Mouse (Mus musculus) cerebellum, adult (tissue): ENCODE measurements around the gene Prkab2.

Experiments used
- ATAC-seq: cut with Nextera tagmentation; 2 replicates; pipeline ENCODE4 v1.9.2; 2017; ENCODE audit warnings: mild to moderate bottlenecking, moderate library complexity, mixed read lengths; ENCODE audit not compliant: insufficient number of reproducible peaks, low FRiP score, low TSS enrichment

Prkab2 gene

DNA sequence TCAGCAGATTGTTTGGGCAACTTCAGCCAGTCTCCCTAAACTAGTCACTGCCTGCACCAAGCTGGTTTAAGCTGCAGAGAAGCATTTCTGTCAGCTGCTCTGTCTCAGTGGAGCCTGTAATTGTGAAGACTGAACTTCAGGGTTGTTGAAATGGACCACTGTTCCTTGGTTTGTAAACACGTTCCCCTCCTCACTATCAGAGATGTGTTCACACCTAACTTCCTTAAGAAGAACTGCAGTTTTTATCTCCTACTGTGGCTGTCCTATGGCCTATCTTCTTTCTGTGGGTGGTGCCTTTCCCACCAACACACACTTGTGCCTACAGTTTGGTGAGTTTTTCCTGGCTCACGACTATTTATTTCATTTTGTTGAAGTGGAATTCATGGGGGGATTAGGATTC is 31.3 kb downstream of the Prkab2 start:
- ATAC-seq: no peak

DNA sequence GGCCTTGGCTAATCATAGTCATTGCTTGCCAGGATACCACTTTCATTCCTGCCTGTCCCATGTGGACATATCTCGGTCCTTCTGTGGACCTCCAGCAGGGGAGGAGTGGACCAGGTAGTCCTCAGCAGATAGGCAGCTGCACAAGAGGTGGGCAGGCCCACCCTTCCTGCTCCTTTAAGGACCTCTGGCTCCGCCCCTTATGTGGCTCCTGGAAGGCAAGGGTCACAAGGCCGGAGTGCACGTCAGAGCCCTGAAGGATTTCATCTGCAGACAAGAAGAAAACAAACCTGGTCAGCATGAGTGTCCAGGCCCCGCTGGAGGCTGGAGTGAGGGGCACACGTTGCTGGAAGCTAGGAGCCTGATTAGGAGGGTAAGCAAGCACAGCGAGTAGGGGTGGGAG is 32.6 kb downstream of the Prkab2 start:
- no peak for ATAC-seq

DNA sequence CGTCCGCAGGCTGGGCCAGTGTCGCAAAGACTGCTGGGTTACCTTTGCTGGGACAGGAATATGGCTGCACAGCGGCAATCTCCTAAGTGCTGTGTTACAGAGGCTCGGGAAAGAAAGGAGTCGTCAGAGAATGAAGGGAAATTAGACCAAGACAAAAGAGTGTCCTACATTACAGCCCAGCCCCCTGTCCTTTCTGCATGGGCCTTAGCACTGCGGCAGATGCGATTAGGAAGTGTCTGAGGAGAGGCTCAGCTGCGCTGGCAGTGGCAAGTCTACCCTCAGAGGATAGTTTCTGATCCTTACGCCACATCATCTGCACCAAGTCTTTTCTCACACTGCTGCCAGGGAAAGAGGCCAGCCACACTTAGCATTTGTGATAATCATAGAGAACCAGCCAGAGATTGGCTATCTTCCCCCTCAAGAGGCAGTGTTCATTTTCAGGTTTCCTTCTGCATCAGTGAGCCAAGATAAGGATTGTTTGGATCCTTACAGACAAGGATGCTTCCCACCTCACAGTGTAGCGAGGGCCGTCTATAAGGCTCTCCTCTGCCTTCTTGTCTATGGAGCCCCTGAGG is 33.5 kb downstream of the Prkab2 start:
- no peak for ATAC-seq

DNA sequence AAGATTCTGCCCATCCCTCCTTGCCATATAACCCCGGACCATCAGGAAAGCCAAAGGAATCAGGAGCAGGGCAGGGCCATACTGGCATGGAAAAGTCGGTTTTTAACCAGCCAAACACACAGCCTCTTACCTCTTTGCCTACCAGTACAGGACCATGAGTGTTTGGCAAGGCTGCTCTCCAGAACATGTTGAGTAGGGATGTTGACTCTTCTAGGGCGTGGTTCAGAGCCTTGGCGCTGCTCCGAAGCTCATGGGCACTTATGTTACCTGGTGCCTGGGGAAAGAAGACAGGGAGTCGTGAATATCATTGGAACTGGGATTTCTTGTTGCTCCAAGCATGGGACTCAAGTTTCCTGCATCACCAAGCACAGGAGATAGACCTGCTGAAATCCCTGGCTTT is 35.8 kb downstream of the Prkab2 start:
- no peak for ATAC-seq

DNA sequence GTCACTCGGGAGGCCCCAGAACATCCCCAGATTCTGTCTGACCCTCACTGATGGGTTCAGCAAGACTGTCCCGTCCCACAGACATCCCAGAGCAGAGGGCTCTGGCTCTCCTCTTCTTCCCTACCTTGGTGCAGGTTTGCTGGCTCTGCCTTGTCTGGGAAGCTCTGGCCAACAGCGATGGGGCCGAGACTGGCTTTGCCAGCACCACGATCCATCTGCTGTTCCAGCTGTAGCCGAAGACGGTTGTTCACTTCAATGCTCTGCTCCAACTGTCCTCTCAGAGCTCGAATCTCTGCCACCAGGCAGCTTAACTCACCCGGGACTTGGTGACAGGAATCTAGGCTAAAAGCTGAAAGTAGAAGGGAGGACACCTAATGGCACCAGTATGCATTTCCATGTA is 38.9 kb downstream of the Prkab2 start:
- ATAC-seq: no peak

DNA sequence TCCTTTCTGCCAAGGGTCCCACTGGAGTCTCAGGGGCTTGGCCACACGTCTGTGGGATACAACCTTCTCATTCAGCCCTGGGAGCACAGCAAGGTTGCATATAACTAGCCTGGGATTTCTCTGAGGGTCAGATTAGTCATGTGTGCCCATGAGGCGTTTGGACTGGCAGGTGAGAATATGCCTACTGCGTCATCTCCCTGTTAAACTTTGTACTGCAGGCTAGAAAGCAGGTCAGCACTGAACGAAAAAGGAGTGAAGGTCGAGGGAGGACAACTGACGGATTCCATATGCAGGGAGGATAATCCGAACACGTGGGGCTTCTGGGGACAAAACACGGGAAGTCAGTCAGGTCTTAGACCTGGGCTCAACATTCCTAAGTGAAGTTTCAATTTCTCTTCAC is 39.3 kb downstream of the Prkab2 start:
- no peak for ATAC-seq

DNA sequence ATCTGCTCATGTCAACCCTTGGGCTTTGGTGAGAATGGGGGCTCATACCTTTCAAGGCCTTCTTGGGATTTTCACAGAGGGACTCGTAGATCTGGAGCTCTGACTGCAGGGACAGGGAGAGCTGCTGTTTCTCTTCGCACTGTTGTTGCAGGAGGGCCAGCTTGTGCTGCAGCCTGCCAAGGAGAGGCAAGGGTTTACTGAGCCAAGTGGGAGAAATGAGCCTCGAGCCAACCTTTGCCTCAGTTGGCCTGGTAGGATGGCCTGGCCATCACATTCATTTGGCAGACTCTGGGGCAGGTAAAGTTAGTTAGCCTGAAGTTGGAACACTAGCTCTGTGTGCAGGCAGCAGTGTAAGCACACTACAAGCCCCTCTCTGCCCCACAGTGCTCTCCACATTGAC is 41.1 kb downstream of the Prkab2 start:
- no peak for ATAC-seq

DNA sequence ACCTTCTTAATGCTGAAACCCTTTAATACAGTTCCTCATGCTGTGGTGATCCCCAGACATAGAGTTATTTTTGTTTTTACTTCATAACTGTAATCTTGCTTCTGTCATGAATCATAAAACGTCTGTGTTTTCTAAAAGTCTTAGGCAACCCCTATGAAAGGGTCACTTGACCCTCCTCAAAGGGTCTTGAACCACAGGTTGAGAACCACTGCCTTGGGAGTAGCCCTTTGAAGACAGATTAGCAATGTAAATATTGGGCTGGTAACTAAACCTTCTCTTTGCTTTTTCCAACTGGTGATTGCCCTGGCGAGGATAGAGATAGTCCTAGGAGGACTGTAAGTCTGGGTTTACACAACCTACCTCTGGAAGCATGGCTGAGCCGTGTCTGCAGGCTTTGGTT is 43.2 kb downstream of the Prkab2 start:
- no peak for ATAC-seq

DNA sequence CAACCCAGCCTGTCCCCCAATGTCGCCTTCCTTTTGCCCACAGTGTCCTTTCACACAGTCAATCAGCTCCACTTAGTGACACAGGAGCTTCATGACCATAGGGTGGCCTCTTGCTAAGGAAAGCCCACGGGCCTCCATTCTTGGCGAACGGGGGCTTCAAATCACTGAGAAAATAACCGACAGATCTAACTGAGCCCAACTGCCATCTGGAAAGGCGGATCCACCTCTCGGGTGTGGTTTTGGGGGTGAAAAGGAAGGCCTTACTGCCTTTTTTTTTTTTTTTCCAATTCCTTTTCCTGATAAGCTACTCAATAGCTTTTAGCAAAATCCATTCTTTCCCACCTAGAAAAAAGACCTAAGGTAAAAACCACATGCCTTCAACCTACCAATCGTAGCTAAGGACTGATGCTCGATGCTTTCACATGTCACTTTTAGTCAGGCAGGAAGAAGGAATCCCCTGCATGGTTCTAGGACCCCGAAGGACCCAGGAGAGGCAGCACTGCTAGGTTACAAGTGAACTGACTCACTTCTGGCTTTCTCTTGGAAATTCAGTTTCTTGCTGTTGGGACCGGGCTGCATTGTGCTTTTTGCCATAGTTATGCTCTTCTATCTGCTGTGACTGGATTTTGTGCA is 44.6 kb downstream of the Prkab2 start:
- ATAC-seq: no peak

DNA sequence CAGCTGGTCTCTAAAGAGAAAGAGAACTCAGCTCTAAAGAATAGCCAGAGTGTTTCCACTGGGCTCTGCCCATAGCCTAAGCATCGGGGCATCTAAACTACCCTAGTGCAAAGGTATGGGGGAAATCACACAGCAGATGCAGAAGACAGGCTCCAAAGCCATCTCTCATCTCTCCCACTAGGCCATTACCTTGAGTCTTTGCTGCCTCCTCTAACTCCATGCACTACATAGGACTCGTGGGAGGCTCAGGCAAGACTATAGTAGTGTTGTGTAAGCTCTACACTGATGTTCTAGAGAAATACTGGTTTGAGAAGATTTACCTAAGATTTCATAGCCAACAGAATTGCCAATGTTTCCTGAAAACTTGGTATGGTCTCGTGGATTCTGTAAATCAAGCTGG is 47.5 kb downstream of the Prkab2 start:
- ATAC-seq: no peak

DNA sequence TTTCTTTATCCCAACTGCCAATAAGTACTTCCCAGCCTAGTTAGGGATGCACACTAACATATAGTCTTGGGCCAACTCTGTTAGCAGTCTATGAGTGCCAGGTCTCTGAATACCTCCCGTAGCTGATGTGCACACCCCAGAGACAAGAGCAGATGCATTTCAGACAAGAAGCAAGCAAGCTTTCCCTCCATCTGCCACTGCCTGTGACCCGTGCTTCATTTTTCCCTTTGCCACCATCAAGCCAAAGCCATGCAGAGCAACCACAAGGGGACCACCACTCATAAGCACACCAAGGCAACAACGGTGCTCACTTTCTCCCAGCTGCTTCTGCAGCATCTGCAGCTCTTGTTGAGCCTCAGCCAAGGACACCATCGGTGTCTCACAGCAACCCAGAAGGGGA is 48.6 kb downstream of the Prkab2 start:
- ATAC-seq: no peak

DNA sequence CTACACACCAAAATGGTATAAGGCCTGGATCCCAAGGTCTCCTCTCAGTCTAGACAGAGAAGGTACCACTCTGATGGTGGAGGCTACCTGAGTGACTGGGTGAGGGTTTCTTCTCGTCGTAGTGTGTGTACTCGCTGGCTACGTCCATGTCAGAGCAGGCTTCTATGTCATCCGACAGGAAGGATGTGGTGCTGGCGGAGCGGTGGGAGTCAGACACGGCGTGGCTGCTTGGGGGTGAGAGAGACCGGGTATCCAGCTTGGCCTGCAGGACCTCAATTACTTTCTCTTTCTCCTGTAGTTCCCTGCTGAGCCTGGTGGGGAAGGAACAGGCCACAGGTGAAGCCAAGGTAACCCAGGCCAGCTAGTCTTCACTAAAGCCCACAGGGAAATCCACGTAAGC is 52.1 kb downstream of the Prkab2 start:
- no peak for ATAC-seq

DNA sequence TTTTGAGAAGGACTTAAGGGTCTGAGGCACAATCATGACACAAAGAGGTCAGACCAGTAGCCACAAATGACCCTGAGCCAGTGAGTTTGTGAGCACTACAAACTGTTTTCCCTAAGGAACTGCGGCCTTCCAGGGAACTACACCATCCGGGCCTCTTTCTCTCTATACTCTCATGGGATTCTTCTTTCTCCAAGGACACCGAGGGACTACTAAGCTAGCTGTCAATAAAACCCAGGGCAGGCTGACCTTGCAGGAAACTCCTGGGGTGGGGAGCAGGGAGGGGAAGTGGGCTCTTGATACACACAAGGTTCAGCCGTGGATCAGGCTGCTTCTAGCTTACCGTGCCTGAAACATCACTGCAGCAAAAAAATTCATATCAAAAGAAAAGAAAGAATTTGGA is 52.9 kb downstream of the Prkab2 start:
- no peak for ATAC-seq

DNA sequence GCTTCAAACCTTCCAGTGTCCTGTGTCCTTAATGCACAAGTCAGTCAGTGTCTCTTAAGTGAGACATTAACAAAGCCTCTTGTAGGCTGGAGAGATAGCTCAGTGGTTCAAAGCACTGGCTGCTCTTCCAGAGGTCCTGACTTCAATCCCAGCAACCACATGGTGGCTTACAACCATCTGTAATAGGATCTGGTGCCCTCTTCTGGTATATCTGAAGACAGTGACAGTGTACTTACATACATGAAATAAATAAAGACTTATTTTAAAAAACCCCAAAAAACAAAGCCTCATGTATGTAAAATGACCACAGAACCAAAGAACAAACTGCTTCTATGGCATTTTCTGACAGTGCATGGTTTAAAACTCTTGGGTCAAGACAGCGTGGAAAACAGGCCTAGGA is 57.9 kb downstream of the Prkab2 start:
- no peak for ATAC-seq

DNA sequence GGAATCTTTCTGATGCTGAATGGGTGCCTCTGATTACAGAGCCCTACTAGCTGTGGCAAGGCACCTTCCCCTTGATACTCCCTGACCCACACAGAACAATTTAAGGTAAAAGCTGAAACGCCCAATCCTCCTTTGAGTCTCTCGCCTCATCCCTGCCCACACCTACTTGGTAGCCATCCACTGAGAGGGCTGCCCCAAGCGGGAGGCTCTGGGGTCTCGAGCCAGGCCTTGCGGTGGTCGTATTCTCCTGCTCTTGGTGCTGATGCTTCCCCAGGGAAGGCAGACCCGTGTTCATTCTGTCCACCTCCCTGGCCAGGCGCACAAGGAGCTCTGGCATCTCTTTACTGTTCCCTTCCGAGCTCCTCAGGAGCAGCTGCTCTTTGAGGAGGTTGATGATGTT is 61.1 kb downstream of the Prkab2 start:
- no peak for ATAC-seq
